ENCODE assay signal across 21 mouse cellular contexts in the genomic region with DNA sequence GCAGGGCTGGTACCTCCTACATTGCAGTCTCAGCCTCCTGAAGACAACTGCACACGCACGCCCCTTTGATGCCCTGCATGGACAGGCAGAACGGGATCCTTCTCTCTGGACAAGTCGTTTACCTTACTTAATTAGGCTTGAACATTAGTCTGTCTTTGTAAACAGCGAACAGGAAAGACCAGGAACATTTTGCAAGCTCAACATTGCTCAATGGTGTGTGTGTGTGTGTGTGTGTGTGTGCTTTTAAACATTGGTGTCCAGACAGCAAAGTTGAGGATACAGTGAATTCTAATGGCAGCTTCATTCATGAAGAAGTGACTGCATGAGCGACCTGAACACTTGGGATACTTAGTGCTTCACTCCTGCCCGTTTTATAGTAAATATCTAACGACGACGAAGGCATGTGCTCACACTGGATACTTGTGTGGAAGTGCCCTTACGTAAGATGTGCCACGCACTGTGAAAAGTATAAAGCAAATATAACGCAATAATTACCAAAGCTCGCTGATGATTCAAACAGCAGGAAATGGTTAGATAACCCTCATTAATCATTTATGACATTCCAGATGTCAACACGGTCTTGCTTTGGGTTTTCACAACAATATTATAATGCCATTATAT. TPM values are rescaled to one million over a fixed set of nuclear protein-coding genes. Genes with fewer than 3 reads are reported as not detected.
DNase-seq lines count a peak whose midpoint lies in the region; ATAC-seq lines count a peak whose summit lies in the region.
"Had no signal": no experiment of that assay in that cellular context is flagged by ENCODE, and none has a peak within 500 bp of the region (broad histone marks: within the 10 kb centered on the region; RNA-seq: fewer than 3 reads in every experiment).

No protein-coding gene starts in this region.

- H3K4me1 ChIP-seq in intestine, embryonic 15.5 days (replicated peaks): no peaks in the 10 kb centered on the region; the same call in 1 of the 2 replicates
- H3K4me1 ChIP-seq in intestine, embryonic 16.5 days (ENCODE audit: control insufficient read depth, insufficient read depth, low read length): no peaks in the 10 kb centered on the region
- H3K4me1 ChIP-seq in lung, embryonic 16.5 days (replicated peaks; ENCODE audit: control insufficient read depth, insufficient read depth, low read length): peaks cover 4% of the 10 kb centered on the region; the same call in 1 of the 2 replicates
- H3K4me1 ChIP-seq in limb, embryonic 10.5 days: no peaks in the 10 kb centered on the region
- H3K4me1 ChIP-seq: forebrain, embryonic 12.5 days; midbrain, embryonic 10.5 days; neural tube, embryonic 12.5 days had no signal

- H3K27ac ChIP-seq in intestine, embryonic 15.5 days: no peak overlapping the region
- no peak overlapping the region for H3K27ac ChIP-seq in intestine, embryonic 16.5 days (ENCODE audit: low read length)
- H3K27ac ChIP-seq in lung, embryonic 16.5 days (ENCODE audit: low read length): no peak overlapping the region
- H3K27ac ChIP-seq in limb, embryonic 10.5 days: no peak overlapping the region
- H3K27ac ChIP-seq: forebrain, embryonic 12.5 days; gastrocnemius, adult 2 months; hindbrain, embryonic 14.5 days; layer of hippocampus, adult 2 months; liver, embryonic 14.5 days; midbrain, embryonic 10.5 days; neural tube, embryonic 12.5 days; stomach, postnatal 0 days had no signal

- DNase-seq in lung, postnatal 10 days: no peak
- no peak for DNase-seq in cerebellum, postnatal 14 days
- DNase-seq in limb, embryonic 10.5 days (ENCODE audit: low spot score): no peak
- DNase-seq: cerebellum, adult 8-10 months; gastrocnemius, adult 2 months; kidney, postnatal 14 days; left cerebral cortex, postnatal 4 days; right cerebral cortex, postnatal 4 days had no signal

- no peak overlapping the region for H3K4me3 ChIP-seq in intestine, embryonic 15.5 days (replicated peaks)
- H3K4me3 ChIP-seq in intestine, embryonic 16.5 days (ENCODE audit: low read length): no peak overlapping the region
- H3K4me3 ChIP-seq in lung, embryonic 16.5 days (ENCODE audit: low read length): no peak overlapping the region
- no peak overlapping the region for H3K4me3 ChIP-seq in limb, embryonic 10.5 days
- H3K4me3 ChIP-seq: forebrain, embryonic 12.5 days; gastrocnemius, adult 2 months; layer of hippocampus, adult 2 months; midbrain, embryonic 10.5 days; neural tube, embryonic 12.5 days had no signal

- H3K4me2 ChIP-seq in intestine, embryonic 15.5 days (replicated peaks): no peak overlapping the region
- no peak overlapping the region for H3K4me2 ChIP-seq in intestine, embryonic 16.5 days (ENCODE audit: low read depth, low read length)
- no peak overlapping the region for H3K4me2 ChIP-seq in lung, embryonic 16.5 days (ENCODE audit: low read depth, low read length)
- H3K4me2 ChIP-seq: forebrain, embryonic 12.5 days; hindbrain, embryonic 14.5 days; neural tube, embryonic 12.5 days had no signal

- peak; percentile 31; the same call in 1 of the 2 replicates for ATAC-seq in intestine, embryonic 15.5 days
- no peak for ATAC-seq in intestine, embryonic 16.5 days
- ATAC-seq in lung, embryonic 16.5 days (ENCODE audit: low read depth): peak; percentile 20; the same call in 1 of the 2 replicates
- peak; percentile 73 for ATAC-seq in granulocyte monocyte progenitor cell, adult 5-6 weeks (replicated peaks; ENCODE audit: poor library complexity, severe bottlenecking)
- ATAC-seq in monocyte, adult 5-6 weeks (replicated peaks; ENCODE audit: insufficient number of reproducible peaks, low FRiP score, low TSS enrichment, poor library complexity, severe bottlenecking): peak; percentile 49

- no peaks in the 10 kb centered on the region for H3K36me3 ChIP-seq in intestine, embryonic 15.5 days
- H3K36me3 ChIP-seq in intestine, embryonic 16.5 days (ENCODE audit: control insufficient read depth, insufficient read depth, low read length): no peaks in the 10 kb centered on the region
- no peaks in the 10 kb centered on the region for H3K36me3 ChIP-seq in lung, embryonic 16.5 days (ENCODE audit: control insufficient read depth, insufficient read depth, low read length)
- no peaks in the 10 kb centered on the region for H3K36me3 ChIP-seq in limb, embryonic 10.5 days
- H3K36me3 ChIP-seq: forebrain, embryonic 12.5 days; midbrain, embryonic 10.5 days; neural tube, embryonic 12.5 days had no signal

- no peaks in the 10 kb centered on the region for H3K9me3 ChIP-seq in intestine, embryonic 15.5 days
- no peaks in the 10 kb centered on the region for H3K9me3 ChIP-seq in intestine, embryonic 16.5 days (ENCODE audit: control insufficient read depth, low read length)
- H3K9me3 ChIP-seq in lung, embryonic 16.5 days (ENCODE audit: control insufficient read depth, low read length): no peaks in the 10 kb centered on the region
- no peaks in the 10 kb centered on the region for H3K9me3 ChIP-seq in limb, embryonic 10.5 days (replicated peaks)
- H3K9me3 ChIP-seq: forebrain, embryonic 12.5 days; midbrain, embryonic 10.5 days; neural tube, embryonic 12.5 days had no signal

- no peaks in the 10 kb centered on the region for H3K27me3 ChIP-seq in intestine, embryonic 15.5 days (replicated peaks)
- H3K27me3 ChIP-seq in intestine, embryonic 16.5 days (replicated peaks; ENCODE audit: control insufficient read depth, insufficient read depth, low read length): no peaks in the 10 kb centered on the region
- H3K27me3 ChIP-seq in lung, embryonic 16.5 days (ENCODE audit: control insufficient read depth, insufficient read depth, low read depth, low read length): no peaks in the 10 kb centered on the region
- no peaks in the 10 kb centered on the region for H3K27me3 ChIP-seq in limb, embryonic 10.5 days (ENCODE audit: low read depth, poor library complexity, severe bottlenecking)
- H3K27me3 ChIP-seq: forebrain, embryonic 12.5 days; neural tube, embryonic 12.5 days had no signal

- no peak overlapping the region for H3K9ac ChIP-seq in intestine, embryonic 15.5 days
- no peak overlapping the region for H3K9ac ChIP-seq in intestine, embryonic 16.5 days (ENCODE audit: low read depth, low read length)
- H3K9ac ChIP-seq in lung, embryonic 16.5 days (ENCODE audit: low read length): no peak overlapping the region
- H3K9ac ChIP-seq: forebrain, embryonic 12.5 days; hindbrain, embryonic 14.5 days; liver, embryonic 14.5 days; neural tube, embryonic 12.5 days had no signal

- whole genome bisulfite sequencing in intestine, embryonic 15.5 days: 59% methylated on average over 15 of the region's 15 CpGs
- 59% methylated on average over 15 of the region's 15 CpGs for WGBS in intestine, embryonic 16.5 days
- 48% methylated on average over 15 of the region's 15 CpGs for WGBS in lung, embryonic 16.5 days
- WGBS in limb, embryonic 10.5 days: 87% methylated on average over 15 of the region's 15 CpGs

RNA-seq across cellular contexts. Expression of a gene that starts 59.2 kb away (rescaled TPM):
- polyA plus RNA-seq in intestine, embryonic 15.5 days (2015; fragmentation: Nextera tagmentation; extraction: Ambion mirVana): 0.53 and 0.62 TPM in 2 replicates
- polyA plus RNA-seq in intestine, embryonic 16.5 days (2015; fragmentation: Nextera tagmentation; extraction: Ambion mirVana): 0.21 and 0.44 TPM in 2 replicates
- 0.70 and 0.82 TPM in 2 replicates for polyA plus RNA-seq in lung, embryonic 16.5 days (2015; fragmentation: Nextera tagmentation; extraction: Ambion mirVana)
- not detected in 2 replicates for total RNA-seq in granulocyte monocyte progenitor cell, adult 5-6 weeks (2014; fragmentation: Nextera tagmentation)
- not detected in 2 replicates for total RNA-seq in granulocyte monocyte progenitor cell, adult 5-6 weeks (2017)
- total RNA-seq in monocyte, adult 5-6 weeks (2017): not detected in 3 replicates
- polyA plus RNA-seq in limb, embryonic 10.5 days (2016; fragmentation: Nextera tagmentation; extraction: Ambion mirVana): not detected in 2 replicates
- polyA plus RNA-seq: embryonic facial prominence, embryonic 11.5 days; forebrain, embryonic 12.5 days; midbrain, embryonic 10.5 days; neural tube, embryonic 12.5 days had no signal
